20 mouse cellular contexts compared by ENCODE assay signal in genomic region chr6:111913771-111914405, GRCm38 (mm10).
DNase-seq lines count a peak whose midpoint lies in the region; ATAC-seq and TF ChIP-seq lines count a peak whose summit lies in the region.
"Had no signal": no experiment of that assay in that cellular context is flagged by ENCODE, and none has a peak within 500 bp of the region (broad histone marks: within the 10 kb centered on the region; RNA-seq: fewer than 3 reads in every experiment).

No protein-coding gene starts in this region.

- WGBS in heart, embryonic 10.5 days = 82% methylated on average over 11 of the region's 11 CpGs
- WGBS in forebrain, embryonic 15.5 days = 47% methylated on average over 11 of the region's 11 CpGs
- 51% methylated on average over 11 of the region's 11 CpGs for WGBS in midbrain, embryonic 13.5 days

- TF ChIP-seq CTCF in brain, embryonic 14.5 days (IDR thresholded peaks at IDR 0.05; ENCODE audit: borderline replicate concordance, extremely low read depth, insufficient read depth, insufficient read length) = no peak

- TF ChIP-seq POLR2A in brain, embryonic 14.5 days (IDR thresholded peaks at IDR 0.05; ENCODE audit: borderline replicate concordance, extremely low read depth, insufficient read depth, insufficient read length, poor library complexity, severe bottlenecking) = no peak

- H3K9me3 ChIP-seq in heart, embryonic 10.5 days = no peaks in the 10 kb centered on the region
- H3K9me3 ChIP-seq in forebrain, embryonic 15.5 days = no peaks in the 10 kb centered on the region
- no peaks in the 10 kb centered on the region for H3K9me3 ChIP-seq in midbrain, embryonic 13.5 days
- H3K9me3 ChIP-seq: embryonic facial prominence, embryonic 15.5 days; limb, embryonic 15.5 days had no signal

- no peaks in the 10 kb centered on the region for H3K4me1 ChIP-seq in heart, embryonic 10.5 days
- H3K4me1 ChIP-seq in forebrain, embryonic 15.5 days = 0 out of 2 replicates have a peak, but pooled peaks cover 3% of the 10 kb centered on the region
- H3K4me1 ChIP-seq in midbrain, embryonic 13.5 days (replicated peaks) = peaks cover 11% of the 10 kb centered on the region
- H3K4me1 ChIP-seq: embryonic facial prominence, embryonic 15.5 days had no signal

- ATAC-seq in forebrain, embryonic 15.5 days (replicated peaks) = 0 out of 2 replicates have a peak, but pooled peaks have one; percentile 57
- ATAC-seq in midbrain, embryonic 13.5 days = peak; percentile 88
- ATAC-seq: lung, postnatal 0 days had no signal

- H3K4me3 ChIP-seq in heart, embryonic 10.5 days = no peak overlapping the region
- no peak overlapping the region for H3K4me3 ChIP-seq in forebrain, embryonic 15.5 days
- H3K4me3 ChIP-seq in midbrain, embryonic 13.5 days (replicated peaks) = no peak overlapping the region
- H3K4me3 ChIP-seq: embryonic facial prominence, embryonic 15.5 days; layer of hippocampus, adult 2 months; limb, embryonic 15.5 days had no signal

- H3K9ac ChIP-seq in forebrain, embryonic 15.5 days (replicated peaks) = no peak overlapping the region
- H3K9ac ChIP-seq in midbrain, embryonic 13.5 days (replicated peaks) = no peak overlapping the region
- H3K9ac ChIP-seq: embryonic facial prominence, embryonic 15.5 days; limb, embryonic 15.5 days had no signal

- H3K36me3 ChIP-seq in heart, embryonic 10.5 days = no peaks in the 10 kb centered on the region
- H3K36me3 ChIP-seq in forebrain, embryonic 15.5 days = no peaks in the 10 kb centered on the region
- no peaks in the 10 kb centered on the region for H3K36me3 ChIP-seq in midbrain, embryonic 13.5 days
- H3K36me3 ChIP-seq: embryonic facial prominence, embryonic 15.5 days; limb, embryonic 15.5 days had no signal

- peak; percentile 67 for DNase-seq in heart, adult 11 months
- DNase-seq in heart, embryonic 10.5 days (ENCODE audit: low spot score) = no peak
- peak; percentile 62 for DNase-seq in brain, embryonic 14.5 days (ENCODE audit: low read depth)
- no peak for DNase-seq in MN1 (ENCODE audit: low spot score)
- DNase-seq in adrenal gland, adult 8-10 months = no peak
- no peak for DNase-seq in cerebellum, postnatal 10 days
- DNase-seq: cerebellum, adult 8-10 months; gastrocnemius, postnatal 36 days; kidney, adult 2 months; kidney, postnatal 10 days; right cerebral cortex, adult 18-20 months; thymus, postnatal 14 days had no signal

- H3K4me2 ChIP-seq in forebrain, embryonic 15.5 days (replicated peaks) = no peak overlapping the region
- no peak overlapping the region for H3K4me2 ChIP-seq in midbrain, embryonic 13.5 days (replicated peaks)
- H3K4me2 ChIP-seq: embryonic facial prominence, embryonic 15.5 days; heart, embryonic 11.5 days; limb, embryonic 15.5 days had no signal

- H3K27me3 ChIP-seq in heart, embryonic 10.5 days (ENCODE audit: insufficient read depth, poor library complexity, severe bottlenecking) = no peaks in the 10 kb centered on the region
- H3K27me3 ChIP-seq in forebrain, embryonic 15.5 days = no peaks in the 10 kb centered on the region
- no peaks in the 10 kb centered on the region for H3K27me3 ChIP-seq in midbrain, embryonic 13.5 days
- H3K27me3 ChIP-seq: CH12.LX; embryonic facial prominence, embryonic 15.5 days; limb, embryonic 15.5 days had no signal

- H3K27ac ChIP-seq in heart, embryonic 10.5 days = no peak overlapping the region
- H3K27ac ChIP-seq in forebrain, embryonic 15.5 days (replicated peaks) = no peak overlapping the region
- no peak overlapping the region for H3K27ac ChIP-seq in midbrain, embryonic 13.5 days
- H3K27ac ChIP-seq: embryonic facial prominence, embryonic 15.5 days; layer of hippocampus, adult 2 months; limb, embryonic 15.5 days had no signal

Comparison
In these comparisons a context has a peak if more than half of its experiments do, and no peak if none do; other contexts are left out.
1. DNase-seq: peak in heart, adult 11 months (single experiment) and brain, embryonic 14.5 days (single experiment); none in heart, embryonic 10.5 days (single experiment), MN1 (single experiment), adrenal gland, adult 8-10 months (single experiment) and cerebellum, postnatal 10 days (0 of 2).